Mouse (Mus musculus) liver, embryonic 14.5 days (tissue): Measurements from ENCODE around the gene Ctdnep1.

ENCODE experiments used
- CTCF ChIP-seq: IDR thresholded peaks from 2 replicates; pipeline ENCODE4 v1.5.1; 2016; ENCODE audit warnings: antibody characterized with exemption, low read depth, control low read depth
- EP300 ChIP-seq: IDR thresholded peaks from 2 replicates; pipeline ENCODE4 v1.6.1; 2016; ENCODE audit warnings: antibody characterized with exemption, low read depth

DNA sequence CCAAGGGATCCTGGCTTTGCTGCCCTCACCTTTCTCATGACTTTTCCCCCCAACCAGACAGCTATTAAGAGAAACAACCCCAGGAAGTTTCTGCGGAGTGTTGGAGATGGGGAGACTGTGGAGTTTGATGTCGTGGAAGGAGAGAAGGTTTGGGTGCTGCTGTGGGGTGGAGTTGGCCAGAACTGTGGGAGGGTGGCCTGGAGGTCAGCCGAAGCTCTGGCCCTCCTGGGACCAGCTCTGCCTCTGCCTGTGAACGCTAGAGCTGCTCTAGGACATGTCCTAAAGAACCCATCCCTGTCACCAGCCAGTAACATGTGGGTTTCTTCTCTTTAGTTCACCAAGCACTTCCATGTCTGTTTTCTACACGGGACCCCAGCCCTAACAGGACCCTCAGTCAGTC, 41.8 kb upstream of the Ctdnep1 start:
- TF ChIP-seq EP300, result no peak
- no peak for TF ChIP-seq CTCF
